Mouse (Mus musculus): Measurements from ENCODE around the gene Slc39a8.
A peak's percentile ranks its signal among the peaks of the same experiment; 100 is the strongest.

Slc39a8 gene

DNA sequence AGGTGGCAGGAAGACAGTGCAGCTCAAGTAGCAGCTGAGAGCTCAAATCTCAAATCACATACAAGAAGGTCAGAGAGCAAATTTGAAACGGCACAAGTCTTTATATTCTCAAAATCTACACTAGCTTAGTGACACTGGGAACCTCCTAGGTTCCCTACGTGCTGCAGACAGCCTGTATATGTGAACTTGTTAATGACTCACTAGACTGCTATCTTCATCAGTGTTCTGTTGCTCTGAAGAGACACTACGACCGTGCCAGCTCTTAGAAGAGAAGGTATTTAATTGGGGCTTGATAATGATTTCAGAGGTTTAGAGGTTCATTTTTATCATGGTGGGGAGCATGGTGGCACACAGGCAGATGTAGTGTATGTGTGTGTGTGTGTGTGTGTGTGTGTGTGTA lies 94.2 kb downstream of the Slc39a8 start:
- DNase-seq = no peak

DNA sequence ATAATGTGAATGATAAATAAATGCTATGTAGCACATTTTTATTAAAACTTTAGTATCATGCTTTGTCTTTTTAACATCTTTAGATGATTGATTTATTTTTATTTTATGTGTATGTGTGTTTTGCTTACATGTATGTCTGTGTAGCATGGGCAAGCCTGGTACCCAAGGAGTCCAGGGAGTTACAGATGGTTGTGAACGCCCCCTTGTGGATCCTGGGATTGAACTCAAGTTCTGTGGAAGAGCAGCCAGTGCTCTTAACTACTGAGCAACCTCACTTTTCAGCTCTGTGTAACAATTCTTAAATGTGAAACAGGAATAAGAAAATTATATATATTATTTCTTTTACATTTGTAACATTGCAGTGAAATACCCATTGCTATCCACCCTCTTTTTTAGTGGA lies 101.7 kb downstream of the Slc39a8 start:
- DNase-seq = no peak

DNA sequence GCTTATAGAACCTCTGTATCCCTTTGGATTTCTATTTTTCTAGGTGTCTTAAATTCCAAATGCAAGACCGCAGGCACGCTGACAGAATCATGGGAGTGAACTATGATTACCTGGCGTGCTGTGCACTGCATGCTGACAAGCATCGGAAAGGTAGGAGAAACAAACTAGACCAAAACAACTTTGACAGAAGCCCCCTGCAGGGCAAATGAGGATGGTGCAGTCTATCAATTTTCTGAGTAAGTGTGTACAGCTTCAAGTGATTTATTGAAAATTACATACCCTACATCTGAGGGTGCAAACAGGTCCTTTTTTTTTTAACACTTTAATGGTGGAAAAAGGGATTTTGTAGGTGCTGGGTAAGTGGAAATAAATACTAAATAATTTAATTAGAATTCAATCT lies 103.1 kb downstream of the Slc39a8 start:
- peak; percentile 3 for DNase-seq

DNA sequence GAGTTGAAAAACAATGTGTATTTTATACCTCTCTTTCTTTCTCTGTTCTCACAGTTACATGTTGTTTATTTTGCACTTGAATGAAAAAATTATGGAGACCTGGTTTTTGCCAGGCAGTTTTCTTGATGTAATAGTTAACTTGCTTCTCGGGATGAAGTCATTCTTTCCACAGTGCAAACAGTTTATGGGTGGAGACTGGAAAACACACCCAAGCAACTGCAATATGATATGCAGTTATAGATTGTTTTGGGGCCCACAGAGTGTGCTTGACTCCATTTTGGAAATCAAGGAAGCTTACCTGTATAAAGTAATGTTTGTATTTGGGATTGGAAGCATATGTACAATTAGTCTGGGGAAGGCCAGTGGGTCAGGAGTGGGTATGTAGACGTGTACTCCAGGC lies 112.4 kb downstream of the Slc39a8 start:
- DNase-seq = no peak

All from liver (tissue).